Mouse (Mus musculus) kidney, postnatal 0 days (tissue): ENCODE results near the gene Dgkq. TPM values are rescaled to one million over a fixed set of nuclear protein-coding genes. Genes with fewer than 3 reads are reported as not detected.

Source experiments
- ATAC-seq: fragments of 200-750 bp; cut with Nextera tagmentation; replicated peaks from 2 replicates; pipeline ENCODE4 v1.8.0; 2017; ENCODE audit warnings: low read depth, moderate number of reproducible peaks, moderate TSS enrichment, moderate library complexity; ENCODE audit not compliant: low FRiP score
- DNase-seq: peaks from one replicate; pipeline ENCODE4 v3.0.0-alpha.2; 2016; ENCODE audit warnings: low spot score
- H3K27ac ChIP-seq: fragments of 300-500 bp; sonication (generic); 2 replicates; pipeline ENCODE4 v1.5.1; 2014; ENCODE audit warnings: mild to moderate bottlenecking
- H3K27me3 ChIP-seq: fragments of 300-500 bp; sonication (generic); 2 replicates; pipeline ENCODE4 v1.6.1; 2014; ENCODE audit warnings: low read length, mixed read lengths; ENCODE audit not compliant: insufficient read depth
- H3K36me3 ChIP-seq: fragments of 300-500 bp; sonication (generic); 2 replicates; pipeline ENCODE4 v1.6.1; 2014; ENCODE audit warnings: low read length, mixed read lengths; ENCODE audit not compliant: insufficient read depth
- H3K4me1 ChIP-seq: fragments of 300-500 bp; sonication (generic); replicated peaks from 2 replicates; pipeline ENCODE4 v1.6.1; 2014; ENCODE audit warnings: antibody characterized with exemption, low read length, mixed read lengths; ENCODE audit not compliant: insufficient read depth
- H3K4me2 ChIP-seq: fragments of 300-500 bp; sonication (generic); 2 replicates; pipeline ENCODE4 v1.6.1; 2014; ENCODE audit warnings: mild to moderate bottlenecking, low read length, moderate library complexity, mixed read lengths
- H3K4me3 ChIP-seq: fragments of 300-500 bp; sonication (generic); replicated peaks from 2 replicates; pipeline ENCODE4 v1.5.1; 2014; ENCODE audit warnings: low read depth, low read length
- H3K9ac ChIP-seq: fragments of 300-500 bp; sonication (generic); 2 replicates; pipeline ENCODE4 v1.6.1; 2014; ENCODE audit warnings: low read depth, low read length
- H3K9me3 ChIP-seq: fragments of 300-500 bp; sonication (generic); replicated peaks from 2 replicates; pipeline ENCODE4 v1.6.1; 2016; ENCODE audit warnings: low read length, inconsistent platforms, mixed read lengths
- CTCF ChIP-seq: IDR thresholded peaks from 2 replicates; pipeline ENCODE4 v1.5.1; 2016; ENCODE audit warnings: antibody characterized with exemption, low read depth, mild to moderate bottlenecking, moderate library complexity
- WGBS: fragments of 180-500 bp; shearing (Covaris S2); extraction: QIAGEN DNeasy Blood & Tissue Kit; methylation state at CpG from one replicate; pipeline ENCODE4 v1.1.7; 2014; 5-methylcytosine and 5-hydroxymethylcytosine counted together
- polyA plus RNA-seq: library from polyadenylated mRNA; unstranded; fragments of >200 nt; fragmentation: Nextera tagmentation; extraction: Ambion mirVana; gene quantifications from 2 replicates; pipeline ENCODE4 v1.2.1, GENCODE M21; 2015

The Dgkq gene
- polyA plus RNA-seq, 1 experiment from 2014 or later: 6.9 TPM

- Histone ChIP-seq H3K4me3 (no peak overlapping the region), H3K36me3 (peaks cover 85% of the 10 kb centered on the region), H3K4me2 (no peak overlapping the region), H3K4me1 (no peaks in the 10 kb centered on the region), H3K27ac (no peak overlapping the region), H3K9ac (no peak overlapping the region), H3K27me3 (no peaks in the 10 kb centered on the region), H3K9me3 (no peaks in the 10 kb centered on the region)
- no peak for TF ChIP-seq CTCF
- ATAC-seq: no peak
- DNase-seq: no peak
- 76% methylated on average over 1 of the region's 1 CpGs for WGBS
Observed at GRCm38 (mm10) chr5:108599923-108600322, 69.5 kb downstream of the Dgkq start.

Other genes with a start within 250 kb of the Dgkq start
- 745 and 753 TPM in 2 replicates for gene Atp5k, start 235.2 kb downstream of the Dgkq start, polyA plus RNA-seq
- 0.34 and 0.56 TPM in 2 replicates for gene Mfsd7a, start 220.8 kb downstream of the Dgkq start, polyA plus RNA-seq
- 12.4 and 12.5 TPM in 2 replicates for gene Pcgf3, start 208.4 kb downstream of the Dgkq start, polyA plus RNA-seq
- gene Cplx1, start 119.6 kb downstream of the Dgkq start, polyA plus RNA-seq: 0.20 and 0.27 TPM in 2 replicates
- 43.1 and 44.6 TPM in 2 replicates for gene Gak, start 39.9 kb downstream of the Dgkq start, polyA plus RNA-seq
- gene Tmem175, start 39.9 kb downstream of the Dgkq start, polyA plus RNA-seq: 27.8 and 28.1 TPM in 2 replicates
- gene Idua, start 9.3 kb downstream of the Dgkq start, polyA plus RNA-seq: 6.3 and 7.4 TPM in 2 replicates
- gene Slc26a1, start 5.9 kb upstream of the Dgkq start, polyA plus RNA-seq: 8.5 and 10.1 TPM in 2 replicates
- gene Fgfrl1, start 22.7 kb upstream of the Dgkq start, polyA plus RNA-seq: 23.2 and 25.1 TPM in 2 replicates
- gene Rnf212, start 105.3 kb upstream of the Dgkq start, polyA plus RNA-seq: not detected in 2 replicates
- not detected in 2 replicates for gene Tmed11, start 125.7 kb upstream of the Dgkq start, polyA plus RNA-seq
- gene Vmn2r8, start 139.2 kb upstream of the Dgkq start, polyA plus RNA-seq: not detected in 2 replicates
- gene Vmn2r9, start 182.9 kb upstream of the Dgkq start, polyA plus RNA-seq: not detected in 2 replicates